Mouse (Mus musculus) activated CD4-positive, CD25-positive, alpha-beta regulatory T cell, adult 4 months (primary cell): Measurements from ENCODE around the gene Nploc4. TPM values are rescaled to one million over a fixed set of nuclear protein-coding genes. Genes with fewer than 3 reads are reported as not detected.
A peak's percentile ranks its signal among the peaks of the same experiment; 100 is the strongest.
"Not testable (repeated sequence)": the region's sequence is repeated elsewhere in the genome, so short reads cannot be mapped to it uniquely, and the experiment has no call there.

Source experiments
- ATAC-seq: one replicate; pipeline ENCODE4 v1.8.0; 2017
- polyA plus RNA-seq, 2 experiments: library from polyadenylated mRNA; unstranded; fragments of 100-300 nt; shearing (Covaris generic); gene quantifications; one replicate each; pipeline ENCODE4 v1.2.1; 2017

The Nploc4 gene
- polyA plus RNA-seq, 2 experiments from 2014 or later, result 9.1 to 9.7 TPM

DNA sequence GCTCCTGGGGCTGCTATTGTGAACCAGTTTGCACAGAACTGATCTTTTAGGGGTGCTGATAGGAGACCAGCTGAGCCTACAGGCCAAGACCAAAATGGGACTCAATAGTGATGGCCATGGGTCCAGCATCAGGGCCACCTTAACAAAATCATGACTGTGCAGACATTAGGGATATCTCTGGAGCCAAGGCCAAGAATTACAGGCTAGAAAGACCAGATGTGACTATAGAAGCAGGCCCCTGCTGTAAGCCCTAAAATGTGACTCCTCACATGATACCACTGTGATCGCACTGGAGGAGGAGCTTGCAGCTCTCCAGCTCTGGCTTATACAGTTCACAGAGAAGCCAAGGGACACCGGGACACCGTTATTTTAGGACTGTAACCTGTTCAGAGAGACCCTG is 4.8 kb upstream of the Nploc4 start, which contains the start of gene Tspan10:
Tspan10 (plus strand) TSS at position 301 of the 400 bp plus-strand sequence.
- no peak for ATAC-seq

DNA sequence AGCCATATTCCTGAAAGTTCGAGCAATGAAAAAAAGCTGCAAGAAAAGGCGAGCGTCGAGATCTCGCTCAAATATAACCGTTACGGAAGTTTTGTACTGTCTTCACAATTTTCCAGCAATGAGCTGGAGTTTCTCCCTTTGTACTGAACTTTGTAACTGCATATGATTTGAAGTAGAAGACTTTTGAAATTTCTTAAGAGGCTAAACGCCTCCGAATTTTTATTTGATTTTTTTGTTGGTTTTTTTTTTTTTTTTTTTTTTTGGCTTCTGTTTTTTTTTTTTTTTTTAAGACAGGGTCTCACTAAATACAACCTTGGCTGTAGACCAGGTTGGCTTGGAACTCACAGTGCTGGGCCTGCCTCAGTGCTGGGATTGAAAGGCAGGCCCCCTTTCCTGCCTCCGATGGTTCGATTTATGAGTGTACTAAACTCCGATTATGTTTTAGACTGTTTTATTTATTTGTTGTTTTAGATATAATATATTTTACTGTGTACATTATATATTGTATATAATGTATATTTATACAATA is 413 bp upstream of the Nploc4 start:
- no peak for ATAC-seq

DNA sequence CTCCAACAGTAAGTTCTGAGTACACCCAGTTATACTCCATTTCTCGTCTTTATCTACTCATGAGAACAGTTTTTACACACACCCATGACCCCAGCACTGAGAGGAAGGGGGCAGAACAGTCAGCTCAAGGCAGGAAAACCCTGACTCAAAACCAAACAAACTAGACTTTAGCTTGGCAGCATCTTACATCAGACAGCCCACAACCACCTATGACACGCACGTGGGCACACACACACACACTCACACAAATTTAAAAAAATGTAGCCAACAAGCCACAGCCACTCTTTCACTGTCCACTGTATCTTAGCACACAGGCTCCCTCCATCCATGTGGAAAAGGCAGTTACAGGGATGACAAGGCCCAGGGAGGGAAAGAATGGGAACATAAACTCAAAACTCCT is 10.8 kb downstream of the Nploc4 start:
- ATAC-seq, result no peak

DNA sequence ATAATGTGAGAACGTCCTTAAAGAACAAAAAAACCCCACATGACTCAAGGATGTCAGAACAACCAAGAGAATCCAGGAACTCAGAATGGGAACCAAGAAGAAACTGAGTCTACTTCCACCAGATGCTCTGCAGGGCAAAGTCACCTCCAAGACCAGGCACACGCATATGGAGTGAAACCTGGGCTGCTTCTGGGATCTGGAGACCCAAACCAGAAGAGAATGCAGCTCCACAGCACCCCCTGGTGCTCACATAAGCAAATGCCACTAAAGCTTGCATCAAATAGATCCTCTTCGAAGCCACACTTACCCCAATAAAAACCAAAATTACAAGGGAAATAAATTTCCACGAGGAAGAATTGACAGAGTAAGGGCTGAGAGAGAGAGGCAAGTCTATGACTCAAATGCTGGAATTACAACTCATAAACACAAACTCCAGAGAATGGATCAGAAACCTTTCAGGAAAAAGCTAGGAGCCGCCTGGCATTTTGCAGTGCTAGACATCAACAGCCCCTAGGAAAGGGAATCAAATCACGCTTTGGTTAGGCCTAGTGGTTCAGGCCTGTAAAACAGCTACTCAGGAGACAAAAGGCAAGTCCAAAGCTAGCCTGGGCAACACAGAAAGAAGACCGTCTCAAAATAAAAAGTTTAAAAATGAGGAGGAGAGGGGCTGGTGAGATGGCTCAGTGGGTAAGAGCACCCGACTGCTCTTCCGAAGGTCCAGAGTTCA is 13.8 kb downstream of the Nploc4 start:
- ATAC-seq, result no peak

DNA sequence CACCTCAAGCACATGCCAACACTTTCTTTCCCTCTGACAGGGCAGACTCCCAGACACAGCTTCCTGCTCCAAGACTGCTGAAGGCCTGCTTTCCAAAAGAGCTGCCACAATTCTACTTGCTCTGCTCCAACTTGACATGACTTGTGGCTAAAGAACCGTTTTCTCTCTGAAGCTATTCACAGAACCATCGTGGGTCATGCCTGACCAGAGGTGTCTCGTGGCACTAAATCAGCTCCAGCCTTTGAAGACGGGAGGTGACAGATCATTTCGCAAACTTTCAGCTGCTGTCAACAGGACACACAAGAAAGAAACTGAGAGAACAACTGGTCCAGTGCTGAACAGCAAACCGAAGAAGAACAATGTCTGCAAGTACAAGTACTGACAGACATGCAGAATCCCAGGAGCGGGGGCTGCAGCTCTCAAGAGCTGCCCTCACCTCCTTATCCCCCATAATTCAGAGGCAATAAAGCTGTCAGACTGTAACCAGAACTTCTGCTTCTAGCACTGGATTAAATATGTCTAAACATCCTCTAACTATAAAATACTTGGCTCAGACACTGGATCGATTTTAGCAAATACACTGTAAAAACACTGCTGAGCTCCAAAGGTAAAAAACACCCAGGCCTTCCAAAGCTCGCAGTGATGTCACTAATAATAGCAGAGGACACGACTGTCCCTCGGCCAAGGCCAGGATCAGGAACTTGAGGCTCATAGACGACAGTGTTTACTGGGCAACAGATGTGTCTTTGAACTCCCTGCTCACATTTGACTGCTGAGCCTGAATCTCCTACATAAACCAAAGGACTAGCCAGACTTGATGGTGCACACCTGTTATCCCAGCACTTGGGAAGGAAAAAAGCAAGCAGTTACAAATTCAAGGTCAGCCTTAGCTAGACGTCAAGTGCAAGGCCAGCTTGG is 14.6 kb downstream of the Nploc4 start:
- no peak for ATAC-seq

DNA sequence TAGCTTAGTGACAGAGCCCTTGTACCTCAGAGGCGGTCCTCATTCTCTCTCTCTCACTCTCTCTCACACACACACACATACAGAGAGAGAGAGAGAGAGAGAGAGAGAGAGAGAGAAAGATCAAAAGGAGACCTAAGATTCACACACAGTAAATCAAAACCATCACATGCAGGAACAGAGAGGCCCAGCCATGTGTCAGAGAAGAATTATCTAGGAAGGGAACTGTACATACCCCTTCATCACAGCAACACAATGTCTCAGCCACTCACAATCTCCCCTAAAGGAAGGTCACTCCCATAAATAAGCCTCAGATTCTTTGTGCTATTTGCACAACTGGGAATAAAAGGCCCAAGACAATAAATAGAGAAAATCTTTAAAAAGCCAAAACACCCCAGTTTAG is 18.9 kb downstream of the Nploc4 start:
- no peak for ATAC-seq

DNA sequence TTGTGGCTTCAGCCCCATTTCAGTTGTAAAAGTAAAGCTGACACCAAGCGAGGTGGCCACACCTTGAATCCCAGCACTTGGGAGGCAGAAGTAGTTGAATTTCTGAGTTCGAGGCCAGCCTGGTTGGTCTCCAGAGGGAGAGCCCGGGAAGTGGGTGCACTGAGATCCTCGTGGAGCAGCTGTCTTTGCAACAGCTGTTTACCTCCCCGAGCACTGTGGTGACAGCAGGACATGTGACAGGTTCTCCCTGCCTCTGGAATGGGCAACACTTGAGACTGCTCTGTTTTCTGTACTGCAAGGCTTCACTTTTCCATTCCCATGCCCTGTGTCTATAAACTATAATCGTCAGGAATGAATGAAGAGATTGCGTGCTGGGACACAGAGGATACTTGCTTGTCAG is 19.7 kb downstream of the Nploc4 start:
- ATAC-seq, result no peak

DNA sequence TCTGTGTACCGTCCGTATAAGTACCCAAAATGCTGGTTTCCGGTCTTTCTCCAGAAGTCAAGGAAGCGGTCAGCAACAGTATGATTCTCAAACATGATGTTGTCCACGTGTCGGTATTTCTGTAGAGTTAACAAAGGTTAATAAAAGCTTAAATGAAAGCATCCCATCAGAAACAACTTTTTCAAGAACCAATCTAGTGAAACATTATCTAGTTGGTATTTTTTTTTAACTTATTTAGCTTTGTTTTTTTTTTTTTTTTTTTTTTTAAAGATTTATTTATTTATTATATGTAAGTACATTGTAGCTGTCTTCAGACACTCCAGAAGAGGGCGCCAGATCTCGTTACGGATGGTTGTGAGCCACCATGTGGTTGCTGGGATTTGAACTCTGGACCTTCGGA is 23.9 kb downstream of the Nploc4 start:
- not testable (repeated sequence) for ATAC-seq

DNA sequence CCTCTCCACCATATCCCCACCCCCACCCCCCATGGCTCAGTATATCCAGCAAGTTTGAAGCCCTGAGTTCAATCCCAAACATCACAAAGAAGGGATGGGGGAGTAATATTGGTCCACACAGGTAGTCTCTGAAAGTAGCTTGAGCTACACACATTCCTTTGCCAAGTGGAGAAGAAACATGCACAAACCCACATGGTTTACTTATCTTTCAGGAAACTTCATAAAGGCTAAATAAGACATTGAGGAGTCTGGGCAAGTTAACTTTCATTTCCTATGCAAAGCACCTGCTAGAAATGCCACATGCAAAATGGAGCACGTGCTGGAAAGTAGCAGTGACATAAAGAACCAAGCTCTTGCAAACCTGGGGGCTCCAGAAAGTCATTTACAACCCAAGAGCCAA is 31.1 kb downstream of the Nploc4 start:
- ATAC-seq, result no peak

DNA sequence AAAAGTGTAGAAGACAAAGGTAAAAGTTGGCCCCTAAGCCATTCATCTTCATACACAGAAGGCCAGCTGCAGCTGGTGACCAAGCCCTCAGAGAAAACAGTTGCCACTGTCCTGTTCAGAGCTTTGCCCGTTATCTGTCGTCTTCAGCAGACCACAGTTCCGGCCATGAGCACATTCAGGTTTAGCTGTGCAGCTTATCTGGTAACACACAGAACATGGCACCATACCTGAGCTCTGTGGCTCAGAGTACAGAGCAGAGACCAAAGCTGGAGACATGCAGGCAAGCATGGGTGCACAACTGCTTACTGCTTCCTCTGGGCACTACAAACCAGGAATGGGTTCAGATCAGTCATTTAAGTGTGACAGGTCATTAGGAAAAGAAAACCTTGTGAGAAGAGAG is 31.6 kb downstream of the Nploc4 start:
- no peak for ATAC-seq

DNA sequence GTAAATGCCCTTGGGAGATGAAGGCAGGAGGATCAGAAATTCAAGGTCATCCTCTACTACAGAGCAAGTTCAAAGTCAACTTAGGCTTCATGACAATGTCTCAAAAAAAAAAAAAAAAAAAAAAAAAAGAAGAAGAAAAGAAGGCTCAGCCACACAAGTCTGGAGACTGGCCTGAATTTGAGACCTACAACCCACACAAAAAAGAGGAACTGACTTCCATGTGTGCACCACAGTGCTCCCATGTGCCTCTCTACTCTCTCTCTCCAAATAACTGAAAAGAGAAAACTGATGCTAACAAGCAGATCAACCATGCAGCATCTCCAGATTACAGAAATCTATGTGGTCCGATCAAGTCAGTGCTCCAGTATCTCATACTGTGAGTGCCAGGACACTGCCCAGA is 32.7 kb downstream of the Nploc4 start:
- ATAC-seq, result no peak

DNA sequence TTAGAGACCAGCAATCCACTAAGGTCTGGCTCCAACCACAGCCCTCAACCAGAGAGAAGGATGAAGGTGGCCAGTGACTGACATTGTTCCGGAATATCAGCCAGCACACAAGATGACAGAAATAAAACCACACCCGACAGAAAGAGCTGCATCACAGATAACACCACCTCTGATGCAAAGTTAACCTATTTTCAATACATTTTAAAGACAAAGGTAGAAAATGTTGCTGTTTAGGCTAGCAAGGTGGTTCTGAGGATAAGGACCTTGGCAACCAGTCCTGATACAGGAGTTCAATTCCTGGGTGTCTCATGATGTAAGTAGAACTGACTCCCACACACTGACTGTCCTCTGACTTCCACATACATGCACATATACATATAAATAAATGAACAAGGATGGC is 38.2 kb downstream of the Nploc4 start:
- ATAC-seq, result no peak

DNA sequence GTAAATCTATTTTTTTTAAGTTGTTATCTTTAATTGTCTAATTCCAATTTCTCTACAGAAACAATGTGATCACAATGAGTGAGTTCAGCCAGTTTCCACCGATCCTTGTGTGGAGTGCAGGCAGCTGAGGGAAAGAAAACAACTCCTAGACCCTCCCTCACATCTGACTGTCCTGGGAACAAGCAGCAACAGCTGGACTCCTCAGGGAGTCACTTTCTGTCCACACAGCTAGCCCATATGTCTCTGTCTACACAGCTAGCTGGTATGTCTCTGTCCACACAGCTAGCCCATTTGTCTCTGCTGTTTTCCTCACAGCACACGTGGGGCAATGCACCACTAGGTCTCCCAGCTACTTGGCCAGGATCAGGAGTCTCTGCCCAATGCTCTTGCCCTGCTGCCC is 39.9 kb downstream of the Nploc4 start:
- no peak for ATAC-seq

DNA sequence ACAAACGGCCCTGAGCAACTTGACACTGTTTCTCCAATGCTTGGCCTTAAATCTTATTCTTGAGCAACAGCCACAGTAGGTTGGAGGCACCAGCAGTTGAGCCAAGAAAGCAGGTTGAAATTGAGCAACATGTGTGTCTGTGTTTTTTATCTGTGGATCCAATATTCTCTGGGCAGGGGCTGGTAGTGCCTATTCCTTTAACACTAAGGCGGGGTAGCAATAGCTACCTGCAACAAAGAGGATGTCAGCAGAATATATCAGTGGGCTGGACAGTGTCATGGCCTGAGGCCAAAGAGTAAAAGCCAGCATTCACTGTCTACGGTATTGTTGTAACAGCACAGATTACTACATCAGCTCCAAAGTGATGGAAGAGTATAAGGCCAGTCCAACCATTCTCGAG is 41.8 kb downstream of the Nploc4 start:
- ATAC-seq, result no peak

DNA sequence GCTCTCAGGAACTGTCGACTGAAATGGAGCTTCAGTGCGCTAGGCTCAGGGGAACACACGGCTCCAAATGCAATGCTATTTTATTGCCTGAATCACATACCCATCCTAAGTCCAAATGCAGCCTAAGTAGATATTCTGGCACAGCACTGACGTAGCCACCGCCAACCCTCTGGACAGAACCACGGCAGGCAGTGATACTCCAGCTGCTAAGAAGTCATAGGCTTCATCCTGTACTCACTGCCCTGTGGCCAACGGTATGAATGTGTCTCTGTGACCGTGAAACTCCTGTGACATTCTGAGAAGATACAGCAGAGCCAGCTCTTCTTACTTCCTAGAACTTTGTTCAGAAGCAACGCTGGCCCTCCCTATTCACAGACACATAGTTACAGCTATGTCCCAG is 48.9 kb downstream of the Nploc4 start:
- ATAC-seq, result no peak

DNA sequence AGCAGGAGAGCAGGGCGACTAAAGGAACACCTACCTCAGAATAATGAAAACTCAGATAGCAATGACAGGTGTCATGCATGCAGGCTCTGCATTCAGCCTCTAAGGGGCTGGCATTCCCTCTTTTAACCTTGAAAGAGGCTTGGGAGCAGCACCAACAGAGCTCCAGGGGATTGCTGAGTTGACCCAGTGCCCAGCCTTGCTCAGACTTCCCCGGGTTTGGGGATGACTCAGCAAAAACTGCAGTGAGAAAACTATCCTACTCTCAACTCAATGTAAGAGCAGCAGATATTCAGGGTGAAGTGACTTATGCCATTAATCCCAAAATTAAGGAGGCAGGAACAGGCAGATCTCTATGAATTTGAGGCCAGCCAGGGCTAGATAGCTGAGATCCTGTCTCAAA is 50.4 kb downstream of the Nploc4 start:
- no peak for ATAC-seq

DNA sequence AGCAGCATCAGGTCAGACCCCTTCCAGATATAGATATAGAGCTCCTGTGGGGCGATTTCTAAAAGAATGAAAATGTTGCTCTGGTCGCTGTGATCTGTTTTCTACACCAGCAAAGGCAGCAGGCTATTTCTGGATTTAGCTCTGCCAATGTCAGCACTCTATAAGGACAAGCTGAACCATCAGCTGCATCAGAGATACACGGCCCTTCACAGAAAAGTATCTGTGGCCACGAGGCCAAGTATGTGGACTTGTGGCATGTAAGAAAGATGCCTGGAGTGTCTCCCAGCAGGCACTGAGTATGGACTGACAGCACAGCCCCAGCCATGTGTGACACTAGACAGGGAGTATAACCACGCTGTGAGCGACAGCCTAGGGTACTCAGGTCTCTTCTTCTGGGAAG is 50.9 kb downstream of the Nploc4 start:
- no peak for ATAC-seq

DNA sequence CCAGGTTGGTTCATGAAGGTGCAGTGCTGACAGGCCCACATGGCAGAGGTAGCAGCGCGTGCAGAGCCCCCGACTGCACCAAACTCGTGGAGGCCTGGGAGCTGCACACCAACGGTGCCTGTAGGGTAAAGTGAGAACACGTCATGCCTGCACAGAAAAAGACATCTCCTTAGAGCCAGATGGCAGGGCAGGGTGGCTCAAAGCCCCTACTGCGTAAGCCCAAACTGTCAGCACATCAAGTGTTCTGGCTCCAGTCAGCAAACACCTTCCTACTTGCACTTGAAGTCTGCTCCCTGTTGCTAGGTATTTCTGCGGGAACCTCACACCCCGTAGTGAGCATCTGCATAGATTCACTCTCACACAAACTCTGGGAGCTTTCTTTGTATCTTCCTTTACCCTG is 55.0 kb downstream of the Nploc4 start:
- no peak for ATAC-seq

DNA sequence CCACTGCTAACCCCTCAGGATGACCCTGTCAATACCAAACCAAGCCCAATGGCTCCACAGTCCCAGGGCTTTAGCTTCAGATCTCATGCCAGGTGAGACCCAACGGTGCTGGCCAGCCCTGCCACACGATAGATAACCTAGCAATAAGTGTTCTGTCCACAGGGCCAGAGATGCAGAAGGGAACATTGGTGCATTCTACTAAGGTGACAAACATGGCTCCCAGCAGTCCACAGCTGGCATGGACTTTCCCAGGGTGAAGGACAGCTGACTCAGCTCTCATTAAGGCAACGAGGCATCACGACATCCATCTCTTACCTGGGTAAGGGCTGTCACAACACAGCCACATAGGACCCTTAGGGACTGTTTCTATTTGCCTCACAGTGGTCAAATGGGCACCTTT is 56.4 kb downstream of the Nploc4 start:
- ATAC-seq, result no peak

DNA sequence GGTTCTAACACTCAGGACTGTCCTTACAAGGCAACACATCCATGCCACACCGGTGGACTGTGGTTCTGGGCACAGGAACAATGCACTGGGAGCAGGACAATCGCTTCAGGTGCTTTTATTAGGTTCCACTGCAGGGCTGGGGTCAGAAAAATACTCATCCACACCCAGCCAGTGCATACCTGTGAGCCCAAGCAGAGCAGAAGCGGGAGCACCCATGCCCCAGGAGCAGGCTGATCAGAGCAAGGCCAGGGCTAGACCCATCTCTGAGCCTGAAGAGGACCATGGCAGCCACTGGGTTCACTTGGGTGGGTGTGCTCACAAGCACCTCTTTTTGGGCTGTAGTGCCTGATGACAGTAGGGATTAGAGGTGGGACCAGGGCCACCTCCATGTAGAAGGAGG is 57.2 kb downstream of the Nploc4 start:
- ATAC-seq, result no peak

DNA sequence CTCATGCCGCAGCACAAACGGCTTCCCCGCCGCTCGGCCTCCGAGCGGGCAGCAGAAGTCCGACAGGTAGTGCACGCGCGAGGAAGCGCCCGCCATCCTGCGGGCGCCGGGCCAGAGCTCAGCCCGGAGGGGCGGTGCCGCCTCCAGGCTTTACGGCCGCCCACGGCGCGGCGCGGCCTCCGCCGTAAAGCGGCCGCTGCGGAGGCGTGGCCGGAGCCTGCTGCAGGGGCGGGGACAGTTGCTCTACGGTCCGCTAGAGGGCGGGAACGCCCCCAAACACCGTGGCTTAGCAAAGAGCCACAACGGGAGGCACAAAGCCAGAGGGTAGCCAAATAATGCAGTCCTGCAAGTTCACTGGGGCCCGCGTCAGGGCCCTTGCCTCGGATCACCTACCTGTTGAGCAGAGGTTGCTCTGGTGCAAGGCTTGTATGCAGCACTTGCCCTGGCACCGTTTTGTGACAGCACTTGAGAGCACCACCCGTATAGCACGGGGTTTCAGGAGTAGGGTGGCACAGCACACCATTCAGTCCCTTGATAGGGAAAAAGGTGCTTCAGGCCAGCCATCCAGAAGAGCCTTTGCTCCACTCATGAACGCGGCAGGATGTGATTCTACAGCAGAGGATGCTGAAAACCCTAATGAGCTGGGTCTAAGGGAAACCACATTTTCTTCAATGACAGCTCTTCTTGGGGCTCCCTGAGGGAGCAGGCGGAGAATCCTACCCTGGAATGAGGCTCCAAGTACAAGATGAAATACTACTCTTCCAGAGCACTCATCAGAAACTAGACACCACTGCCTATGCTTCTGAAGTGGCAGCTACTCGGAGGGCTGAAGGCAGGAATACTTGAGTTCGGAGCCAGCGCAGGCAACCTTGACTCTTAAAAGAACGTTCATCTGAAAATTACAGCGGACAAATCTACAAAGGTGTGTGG is 58.6 kb downstream of the Nploc4 start, which contains the start of gene Faap100:
Faap100 (minus strand) TSS at position 154 of the 930 bp plus-strand sequence.
- peak; percentile 89 for ATAC-seq

DNA sequence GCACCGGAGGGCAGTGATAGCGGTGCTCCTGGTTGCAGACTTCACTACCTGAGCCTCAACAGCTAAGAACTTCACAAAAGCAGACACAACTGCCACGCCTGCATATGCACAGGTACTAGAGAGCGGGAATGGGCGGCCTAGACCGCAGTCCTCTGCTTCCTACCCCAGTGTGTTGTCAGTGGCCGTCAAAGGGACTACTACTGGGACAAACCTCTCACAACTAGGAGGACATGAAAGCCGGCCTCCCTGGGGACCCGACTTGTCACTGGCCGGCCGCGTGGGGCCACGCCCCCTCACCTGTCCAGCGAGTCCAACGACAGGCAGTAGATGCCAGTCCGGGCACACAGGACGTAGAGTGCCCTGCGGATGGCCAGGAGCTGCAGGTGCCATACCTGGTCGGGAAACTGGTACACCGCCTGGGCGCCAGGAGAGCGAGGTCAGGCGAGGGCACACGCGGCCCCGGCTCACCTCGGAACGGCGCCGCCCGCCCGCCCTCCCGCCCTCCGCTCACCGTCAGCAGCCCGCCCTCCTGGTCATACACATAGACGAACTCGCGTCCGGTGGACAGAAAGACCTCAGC is 59.4 kb downstream of the Nploc4 start:
- ATAC-seq, result no peak
